Mouse (Mus musculus): ENCODE data around the gene Zic5. TPM values are rescaled to one million over a fixed set of nuclear protein-coding genes. Genes with fewer than 3 reads are reported as not detected.

Gene Zic5
- total and polyA plus RNA-seq, 3 experiments = not detected

DNA sequence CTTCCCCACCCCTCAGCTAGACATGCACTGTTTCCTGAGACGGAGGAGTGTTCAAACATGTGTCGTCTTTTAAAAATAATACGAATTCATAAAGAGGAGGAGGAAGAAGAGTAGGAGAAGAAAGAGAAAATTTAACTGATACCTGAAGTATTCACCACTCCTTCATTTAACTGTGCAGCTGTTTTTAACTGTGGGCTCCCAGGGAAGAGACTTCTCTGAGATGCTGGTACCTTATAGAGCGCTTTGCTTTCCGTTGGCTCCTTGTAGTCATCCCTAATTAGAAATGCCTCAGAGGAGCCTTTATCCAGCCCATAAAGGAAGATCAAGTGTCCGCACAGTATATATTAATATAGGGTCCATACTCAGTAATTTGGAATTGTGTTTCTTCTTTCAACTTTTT is 26.0 kb upstream of the Zic5 start:
- no peak for DNase-seq
- WGBS = 71% methylated on average over 6 of the region's 6 CpGs
- Histone ChIP-seq H3K9ac (ENCODE audit: low read depth, low read length) (no peak overlapping the region), H3K79me2 (replicated peaks; ENCODE audit: control insufficient read depth, insufficient read depth, low read length) (no peaks in the 10 kb centered on the region), H3K36me3 (ENCODE audit: control insufficient read depth, insufficient read depth, low read length) (no peaks in the 10 kb centered on the region), H3K4me1 (ENCODE audit: control insufficient read depth, insufficient read depth, low read length) (peaks cover 2% of the 10 kb centered on the region; the same call in 1 of the 2 replicates), H3K27ac (no peak overlapping the region), H3K27me3 (ENCODE audit: control insufficient read depth, insufficient read depth, low read length) (peaks cover 17% of the 10 kb centered on the region), H3K4me3 (no peak overlapping the region)
- intact Hi-C loops (cut with DNase I) = no loop called here
- no peak for TF ChIP-seq POLR2A (IDR thresholded peaks at IDR 0.05; ENCODE audit: insufficient read depth, low read depth, low read length)
- TF ChIP-seq EP300 (IDR thresholded peaks at IDR 0.05; ENCODE audit: insufficient read depth, low read depth, low read length) = no peak
- TF ChIP-seq CTCF (IDR thresholded peaks at IDR 0.05) = no peak

DNA sequence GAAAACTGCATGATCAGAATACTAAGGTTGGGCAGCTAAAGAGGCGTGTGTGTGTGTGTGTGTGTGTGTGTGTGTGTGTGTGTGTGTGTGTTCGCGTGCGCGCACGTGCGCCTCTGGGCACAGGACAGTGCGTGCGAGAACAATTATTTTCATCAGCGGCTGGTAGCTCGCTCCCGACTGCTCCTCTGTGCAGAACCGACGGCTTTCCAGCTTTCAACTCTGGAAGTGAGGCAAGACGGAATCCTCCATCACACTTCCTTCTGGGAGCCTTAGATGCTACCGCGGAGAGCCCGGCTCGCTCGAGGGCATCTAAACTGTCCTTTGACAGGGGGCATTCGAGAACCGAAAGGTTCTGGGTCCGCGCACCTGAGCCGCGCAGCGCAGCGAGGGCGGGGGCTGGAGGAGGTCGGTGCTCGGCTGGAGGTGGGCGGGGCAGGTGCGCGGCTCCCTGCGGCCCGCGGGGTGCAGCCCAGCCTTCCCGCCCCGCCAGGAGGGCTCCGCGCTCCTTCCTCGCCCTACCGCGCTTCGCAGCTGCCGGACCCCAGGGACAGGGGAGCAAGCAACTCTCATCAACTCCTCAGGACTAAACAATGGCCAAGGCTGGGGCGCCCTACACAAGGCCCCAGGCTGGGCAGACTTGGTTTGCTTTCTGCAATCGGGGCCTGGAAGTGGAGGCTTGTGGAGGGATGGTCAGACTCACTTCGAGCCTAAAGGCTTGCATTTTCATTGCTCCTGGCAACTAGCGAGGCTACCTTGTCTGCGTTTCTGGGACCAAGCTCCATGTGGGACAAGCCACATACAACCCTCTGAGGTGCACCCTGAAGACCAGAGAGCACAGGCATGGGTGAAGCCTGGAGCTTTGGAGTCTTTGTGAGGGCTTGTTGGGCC is 25.2 kb upstream of the Zic5 start, which contains the start of gene Gm10837:
Gene Gm10837 (plus strand): TSS at position 146 of the 888 bp plus-strand sequence.
- H3K4me1 ChIP-seq (ENCODE audit: control insufficient read depth, insufficient read depth, low read length) = peaks cover 2% of the 10 kb centered on the region; the same call in 1 of the 2 replicates
- WGBS = 5% methylated on average over 51 of the region's 51 CpGs
- no peak within 1 kb of the TSS for H3K4me3 ChIP-seq
- no peaks in the 10 kb centered on the region for H3K79me2 ChIP-seq (replicated peaks; ENCODE audit: control insufficient read depth, insufficient read depth, low read length)
- no peak within 1 kb of the TSS for H3K27ac ChIP-seq
- intact Hi-C loops (cut with DNase I) = no loop called here
- DNase-seq = no peak
- no peak for TF ChIP-seq POLR2A (IDR thresholded peaks at IDR 0.05; ENCODE audit: insufficient read depth, low read depth, low read length)
- TF ChIP-seq EP300 (IDR thresholded peaks at IDR 0.05; ENCODE audit: insufficient read depth, low read depth, low read length) = no peak
- no peak for TF ChIP-seq CTCF (IDR thresholded peaks at IDR 0.05)
- no peaks in the 10 kb centered on the region for H3K36me3 ChIP-seq (ENCODE audit: control insufficient read depth, insufficient read depth, low read length)
- H3K9ac ChIP-seq (ENCODE audit: low read depth, low read length) = no peak within 1 kb of the TSS
- H3K27me3 ChIP-seq (ENCODE audit: control insufficient read depth, insufficient read depth, low read length) = peaks cover 12% of the 10 kb centered on the region

DNA sequence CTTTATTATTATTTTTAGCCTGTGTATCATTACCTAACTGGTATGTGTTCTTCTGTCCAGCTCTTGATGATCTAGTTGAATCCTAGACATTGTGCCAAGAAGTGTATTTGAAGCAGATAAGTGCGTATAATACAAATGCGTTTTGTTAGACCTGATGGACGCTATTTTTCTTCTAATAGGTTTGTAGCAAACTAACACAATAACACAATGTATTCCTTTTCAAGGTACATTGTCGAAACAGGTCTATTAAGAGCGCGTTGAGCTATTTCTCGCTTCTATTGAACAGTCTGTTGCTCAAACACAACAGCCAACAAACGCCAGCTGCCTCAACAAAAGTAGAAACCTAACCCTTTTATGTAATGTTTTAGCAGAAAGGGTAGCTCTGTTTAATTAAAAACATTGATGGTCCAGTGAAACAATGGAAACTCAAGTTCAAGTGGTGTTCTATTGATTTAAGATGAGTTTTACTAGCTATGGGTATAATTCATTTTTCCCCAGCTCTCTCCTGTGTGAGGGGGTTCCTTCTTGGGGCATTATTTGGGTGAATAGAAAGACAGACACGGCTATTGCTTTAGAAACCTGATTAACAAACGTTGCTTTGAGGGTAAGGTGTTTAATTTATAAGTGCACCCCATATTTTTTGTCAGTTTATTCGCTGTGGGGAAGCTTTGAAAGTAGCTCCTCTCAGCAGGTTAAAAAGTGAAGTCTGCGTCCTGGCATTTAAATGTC is 24.4 kb upstream of the Zic5 start:
- Histone ChIP-seq H3K4me1 (ENCODE audit: control insufficient read depth, insufficient read depth, low read length) (peaks cover 2% of the 10 kb centered on the region; the same call in 1 of the 2 replicates), H3K27me3 (ENCODE audit: control insufficient read depth, insufficient read depth, low read length) (peaks cover 15% of the 10 kb centered on the region), H3K27ac (no peak overlapping the region), H3K4me3 (no peak overlapping the region), H3K9ac (ENCODE audit: low read depth, low read length) (no peak overlapping the region), H3K79me2 (replicated peaks; ENCODE audit: control insufficient read depth, insufficient read depth, low read length) (no peaks in the 10 kb centered on the region), H3K36me3 (ENCODE audit: control insufficient read depth, insufficient read depth, low read length) (no peaks in the 10 kb centered on the region)
- intact Hi-C loops (cut with DNase I) = loop anchor here (2.0 kb wide), 1 partner anchor 25 kb away; the partner anchor contains the start of gene Zic5
- DNase-seq = no peak
- TF ChIP-seq POLR2A (IDR thresholded peaks at IDR 0.05; ENCODE audit: insufficient read depth, low read depth, low read length) (no peak), CTCF (IDR thresholded peaks at IDR 0.05) (no peak), EP300 (IDR thresholded peaks at IDR 0.05; ENCODE audit: insufficient read depth, low read depth, low read length) (no peak)
- WGBS = 17% methylated on average over 12 of the region's 12 CpGs

DNA sequence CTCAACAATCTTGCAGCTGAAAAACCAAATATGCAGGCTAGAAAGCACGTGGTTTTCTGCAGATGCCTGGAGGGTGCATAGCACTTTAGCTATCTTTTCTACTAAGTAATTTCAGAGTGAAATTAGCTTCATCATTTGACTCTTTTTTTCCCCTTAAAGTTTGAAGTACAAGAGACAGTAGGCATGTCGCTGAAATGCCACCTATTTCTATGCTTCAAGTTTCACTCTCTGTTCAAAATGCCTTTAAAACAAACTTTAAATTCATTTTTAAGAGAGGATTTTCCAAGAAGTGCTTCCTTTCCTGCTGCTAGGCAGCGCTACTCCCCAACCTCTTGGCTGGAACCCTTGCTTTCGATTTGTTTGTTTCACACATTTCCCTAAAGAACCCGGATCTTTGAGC is 23.6 kb upstream of the Zic5 start:
- TF ChIP-seq EP300 (IDR thresholded peaks at IDR 0.05; ENCODE audit: insufficient read depth, low read depth, low read length) (no peak), CTCF (IDR thresholded peaks at IDR 0.05) (no peak), POLR2A (IDR thresholded peaks at IDR 0.05; ENCODE audit: insufficient read depth, low read depth, low read length) (no peak)
- Histone ChIP-seq H3K4me1 (ENCODE audit: control insufficient read depth, insufficient read depth, low read length) (peaks cover 2% of the 10 kb centered on the region; the same call in 1 of the 2 replicates), H3K27ac (no peak overlapping the region), H3K36me3 (ENCODE audit: control insufficient read depth, insufficient read depth, low read length) (no peaks in the 10 kb centered on the region), H3K4me3 (no peak overlapping the region), H3K79me2 (replicated peaks; ENCODE audit: control insufficient read depth, insufficient read depth, low read length) (no peaks in the 10 kb centered on the region), H3K9ac (ENCODE audit: low read depth, low read length) (no peak overlapping the region), H3K27me3 (ENCODE audit: control insufficient read depth, insufficient read depth, low read length) (peaks cover 17% of the 10 kb centered on the region)
- intact Hi-C loops (cut with DNase I) = loop anchor here (2.0 kb wide), 1 partner anchor 24 kb away; the partner anchor contains the start of gene Zic5
- WGBS = 4% methylated on average over 5 of the region's 5 CpGs
- DNase-seq = no peak

DNA sequence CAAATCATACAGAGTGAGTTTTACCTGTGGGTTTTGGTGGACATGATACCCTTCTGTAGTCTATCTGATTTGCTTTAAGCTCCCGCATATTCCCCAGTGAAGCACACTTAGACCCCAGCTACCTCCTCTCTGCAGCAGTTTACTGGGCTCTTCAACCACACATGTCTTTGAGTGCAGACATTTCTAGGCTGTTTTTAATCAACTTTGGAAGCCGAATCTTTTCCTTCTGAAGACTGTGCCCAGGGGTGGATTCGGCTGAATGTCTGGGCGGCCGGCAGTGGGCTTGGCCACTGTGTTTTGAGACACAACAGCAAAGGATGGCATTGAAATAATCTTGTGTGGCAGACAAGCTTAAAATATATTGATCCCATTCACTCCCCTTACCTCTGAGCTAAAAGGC is 21.9 kb upstream of the Zic5 start:
- H3K27ac ChIP-seq = no peak overlapping the region
- intact Hi-C loops (cut with DNase I) = no loop called here
- no peak for DNase-seq
- H3K27me3 ChIP-seq (ENCODE audit: control insufficient read depth, insufficient read depth, low read length) = peaks cover 27% of the 10 kb centered on the region
- H3K4me1 ChIP-seq (ENCODE audit: control insufficient read depth, insufficient read depth, low read length) = peaks cover 2% of the 10 kb centered on the region; the same call in 1 of the 2 replicates
- 17% methylated on average over 5 of the region's 5 CpGs for WGBS
- H3K9ac ChIP-seq (ENCODE audit: low read depth, low read length) = no peak overlapping the region
- H3K79me2 ChIP-seq (replicated peaks; ENCODE audit: control insufficient read depth, insufficient read depth, low read length) = no peaks in the 10 kb centered on the region
- H3K4me3 ChIP-seq = no peak overlapping the region
- H3K36me3 ChIP-seq (ENCODE audit: control insufficient read depth, insufficient read depth, low read length) = no peaks in the 10 kb centered on the region
- no peak for TF ChIP-seq POLR2A (IDR thresholded peaks at IDR 0.05; ENCODE audit: insufficient read depth, low read depth, low read length)
- TF ChIP-seq CTCF (IDR thresholded peaks at IDR 0.05) = no peak
- no peak for TF ChIP-seq EP300 (IDR thresholded peaks at IDR 0.05; ENCODE audit: insufficient read depth, low read depth, low read length)

Measured in heart, adult 2 months (tissue).